Mouse (Mus musculus) liver, adult 2 months (tissue): Measurements from ENCODE around the gene Kcnk3.

Source experiments
- CTCF ChIP-seq: fragments of 200-500 bp; IDR thresholded peaks from 2 replicates; pipeline ENCODE4 v1.5.1; 2011; ENCODE audit warnings: low read depth, low read length, control low read depth
- POLR2A ChIP-seq: fragments of 200-500 bp; IDR thresholded peaks from 2 replicates; pipeline ENCODE4 v1.6.1; 2011; ENCODE audit warnings: low read length, control low read depth; ENCODE audit not compliant: insufficient read depth; ENCODE audit errors: extremely low read depth

DNA sequence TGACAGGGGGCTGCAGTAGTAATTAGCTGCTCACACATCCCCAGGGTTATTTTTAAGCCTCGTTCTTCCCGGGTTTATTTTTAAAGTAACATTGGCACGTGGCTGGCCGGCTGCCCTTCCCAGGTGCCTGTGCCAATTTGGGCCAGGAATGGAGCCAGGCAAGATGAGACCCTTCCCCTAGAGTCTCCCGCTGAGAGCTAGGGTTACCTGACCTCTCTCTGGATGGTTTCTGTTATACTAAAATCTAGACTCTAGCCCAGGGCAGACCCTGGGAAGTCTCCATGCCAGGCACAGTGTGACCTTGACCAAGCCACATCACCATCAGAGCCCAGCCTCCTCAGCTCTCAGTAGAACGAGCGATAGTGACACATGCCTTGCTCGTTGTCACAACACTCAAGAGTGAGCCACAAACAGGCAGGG, 16.8 kb downstream of the Kcnk3 start:
- no peak for TF ChIP-seq CTCF
- TF ChIP-seq POLR2A = no peak
